Mouse (Mus musculus) heart, adult 18-20 months (tissue): ENCODE measurements around the gene Map4k5. TPM values are rescaled to one million over a fixed set of nuclear protein-coding genes. Genes with fewer than 3 reads are reported as not detected.

ENCODE experiments used
- DNase-seq, 2 experiments: peaks; one replicate each; pipeline ENCODE4 v3.0.0; 2021 to 2022; ENCODE audit warnings: mixed read lengths in 1 of 2
- long read RNA-seq, 2 experiments: library from polyadenylated mRNA; stranded (forward); transcript quantifications; one replicate each; pipeline ENCODE4 v2.0.0; 2021
- total RNA-seq, 2 experiments: library from RNA; stranded (reverse); gene quantifications; 2 replicates each; pipeline ENCODE4 v1.2.3; 2021

Gene Map4k5
- 10 to 100 TPM; 19.3 to 21.4 TPM for total RNA-seq
- long read RNA-seq, experiment 1, partial matches to known transcripts: 3 of 19 reads
- long read RNA-seq, experiment 1, other reads (novel, unspliced or antisense): 16 of 19 reads
- long read RNA-seq, experiment 2, partial matches to known transcripts: 9 of 12 reads
- long read RNA-seq, experiment 2, other reads (novel, unspliced or antisense): 3 of 12 reads

- peak; percentile 89 to 92 for DNase-seq
Observed at GRCm38 (mm10) chr12:69892371-69893251, at the start of gene Map4k5, which contains the start of gene Atl1. Gene Map4k5, minus strand, starts transcription at chr12:69893200. Gene Atl1, plus strand, starts transcription at chr12:69892614.

GRCm38 (mm10) chr12:69941655-69942329, 48.8 kb upstream of the Map4k5 start:
- DNase-seq: no peak

- no peak for DNase-seq
Observed at GRCm38 (mm10) chr12:69939291-69939690, 46.3 kb upstream of the Map4k5 start.

- DNase-seq: no peak
Observed at GRCm38 (mm10) chr12:69937731-69938130, 44.7 kb upstream of the Map4k5 start.

- no peak for DNase-seq
Observed at GRCm38 (mm10) chr12:69926716-69927115, 33.7 kb upstream of the Map4k5 start.

- DNase-seq: peak; percentile 20 to 49
Observed at GRCm38 (mm10) chr12:69924012-69924411, 31.0 kb upstream of the Map4k5 start.

GRCm38 (mm10) chr12:69923603-69924002, 30.6 kb upstream of the Map4k5 start:
- no peak for DNase-seq

- DNase-seq: no peak
Observed at GRCm38 (mm10) chr12:69923128-69923527, 30.1 kb upstream of the Map4k5 start.

GRCm38 (mm10) chr12:69922099-69922498, 29.1 kb upstream of the Map4k5 start:
- DNase-seq: no peak

GRCm38 (mm10) chr12:69917870-69918269, 24.9 kb upstream of the Map4k5 start:
- DNase-seq: no peak

GRCm38 (mm10) chr12:69912737-69913136, 19.7 kb upstream of the Map4k5 start:
- DNase-seq: no peak

GRCm38 (mm10) chr12:69911906-69912305, 18.9 kb upstream of the Map4k5 start:
- DNase-seq: no peak

- no peak for DNase-seq
Observed at GRCm38 (mm10) chr12:69908511-69908900, 15.5 kb upstream of the Map4k5 start.

- DNase-seq: no peak
Observed at GRCm38 (mm10) chr12:69907667-69908510, 14.9 kb upstream of the Map4k5 start.

GRCm38 (mm10) chr12:69904991-69905390, 12.0 kb upstream of the Map4k5 start:
- no peak for DNase-seq

GRCm38 (mm10) chr12:69898119-69898518, 5.1 kb upstream of the Map4k5 start:
- no peak for DNase-seq

GRCm38 (mm10) chr12:69895046-69895445, 2.0 kb upstream of the Map4k5 start:
- DNase-seq: no peak

- no peak for DNase-seq
Observed at GRCm38 (mm10) chr12:69893927-69894326, 927 bp upstream of the Map4k5 start.

- no peak for DNase-seq
Observed at GRCm38 (mm10) chr12:69891721-69892120, 1.3 kb downstream of the Map4k5 start.

GRCm38 (mm10) chr12:69890476-69890875, 2.5 kb downstream of the Map4k5 start:
- DNase-seq: no peak

GRCm38 (mm10) chr12:69890051-69890450, 2.9 kb downstream of the Map4k5 start:
- DNase-seq: no peak

- DNase-seq: no peak
Observed at GRCm38 (mm10) chr12:69888345-69888744, 4.7 kb downstream of the Map4k5 start.
